Mouse (Mus musculus) brain, embryonic 14.5 days (tissue): ENCODE measurements at regions not wholly inside any gene's neighbourhood (a gene's known extent, or its start where the extent isn't known, plus 50 kb on each side); places are given as distances from the start of the nearest gene placed in this dataset.

Source experiments
- CTCF ChIP-seq: fragments of 200-500 bp; IDR thresholded peaks from 2 replicates; pipeline ENCODE4 v1.5.1; 2012; ENCODE audit warnings: inconsistent platforms, mild to moderate bottlenecking, moderate library complexity, borderline replicate concordance; ENCODE audit not compliant: insufficient read depth, insufficient read length; ENCODE audit errors: extremely low read depth
- POLR2A ChIP-seq: fragments of 200-500 bp; IDR thresholded peaks from 2 replicates; pipeline ENCODE4 v1.6.1; 2012; ENCODE audit warnings: mild to moderate bottlenecking, inconsistent platforms, borderline replicate concordance; ENCODE audit not compliant: poor library complexity, insufficient read depth, insufficient read length, severe bottlenecking; ENCODE audit errors: extremely low read depth

DNA sequence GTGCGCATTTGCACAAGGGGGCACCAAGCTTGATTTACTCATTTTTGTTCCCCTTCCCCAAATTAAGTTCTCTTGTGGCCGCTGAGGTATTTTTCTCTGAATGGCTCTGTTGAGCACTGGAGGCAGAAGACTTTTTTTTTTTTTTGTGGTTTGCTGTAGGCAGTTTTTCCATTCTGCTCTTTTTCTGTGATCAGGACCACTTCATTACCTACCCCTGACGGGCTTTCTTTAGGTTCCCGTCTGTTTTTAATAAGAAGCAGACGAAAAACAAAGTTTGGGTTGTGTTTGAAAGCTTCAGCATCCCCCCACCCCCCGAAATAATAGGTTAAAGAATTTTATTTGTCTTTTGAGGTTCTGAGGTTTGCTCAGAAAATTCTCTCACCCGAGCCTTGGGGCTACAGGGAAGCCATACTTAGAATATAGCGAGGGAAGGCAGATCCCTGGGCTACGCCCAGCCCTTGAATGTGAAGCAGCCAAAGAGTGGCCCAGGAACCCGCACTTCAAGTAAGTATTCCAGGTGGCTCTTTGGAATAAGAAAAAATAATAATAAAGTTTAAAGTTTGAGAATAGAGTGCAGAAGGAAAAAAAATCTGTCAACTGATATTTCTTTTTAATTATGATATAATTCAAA is 74.1 kb upstream of the Laptm4a start:
- TF ChIP-seq CTCF (no peak), POLR2A (no peak)
